Mouse (Mus musculus): ENCODE measurements around the gene 1700016K19Rik. TPM values are rescaled to one million over a fixed set of nuclear protein-coding genes. Genes with fewer than 3 reads are reported as not detected.

1700016K19Rik gene
- polyA plus RNA-seq, 1 experiment from 2014 or later: 0.93 TPM

DNA sequence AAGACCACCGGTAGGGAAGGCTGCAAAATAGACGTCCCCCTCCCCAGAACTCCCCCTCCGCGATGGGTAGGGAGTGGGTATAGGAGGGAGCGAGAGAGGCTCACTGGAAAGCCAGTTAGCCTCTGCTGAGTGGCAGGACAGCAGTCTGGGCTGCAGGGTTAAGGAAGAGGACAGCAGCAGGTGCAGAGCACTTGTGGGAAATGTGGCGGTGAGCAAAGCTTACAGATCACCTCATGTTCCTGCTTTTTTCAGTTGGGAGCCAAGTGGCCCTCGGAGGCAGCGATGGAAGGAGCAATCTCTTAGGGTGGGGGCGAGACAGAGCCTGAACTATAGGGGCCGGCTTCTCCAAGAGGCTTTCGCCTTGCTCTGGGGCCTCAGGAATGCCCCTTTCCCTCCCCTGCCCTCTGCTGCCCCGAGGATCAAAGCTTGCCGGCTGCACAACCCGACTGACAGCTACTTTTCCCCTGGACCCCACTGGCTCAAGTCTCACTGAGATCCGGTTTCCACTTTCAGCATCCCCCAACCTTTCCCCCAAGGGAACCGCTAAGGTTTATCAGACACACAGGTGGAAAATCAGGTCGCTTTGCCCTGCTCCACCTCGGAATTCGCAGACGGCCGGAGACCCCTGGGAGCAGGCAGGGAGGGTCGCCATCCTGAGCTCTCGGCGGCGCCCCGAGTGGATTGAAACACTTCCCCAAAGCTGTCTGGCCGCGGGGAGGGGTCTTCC lies 33.9 kb upstream of the 1700016K19Rik start:
- ATAC-seq (replicated peaks; ENCODE audit: extremely low read depth, insufficient read depth, low FRiP score): no peak
- Histone ChIP-seq H3K27ac (ENCODE audit: low read length) (peak overlapping the region; percentile 0; the same call in 1 of the 2 replicates), H3K9ac (ENCODE audit: low read length) (peak overlapping the region; percentile 86), H3K9me3 (replicated peaks; ENCODE audit: control insufficient read depth, low read length) (no peaks in the 10 kb centered on the region), H3K27me3 (ENCODE audit: control insufficient read depth, insufficient read depth, low read length) (peaks cover 24% of the 10 kb centered on the region), H3K36me3 (ENCODE audit: control insufficient read depth, insufficient read depth) (no peaks in the 10 kb centered on the region), H3K4me3 (ENCODE audit: low read length) (peak overlapping the region; percentile 82), H3K4me2 (ENCODE audit: low read depth, low read length) (peak overlapping the region; percentile 98), H3K4me1 (ENCODE audit: control insufficient read depth, insufficient read depth, low read length) (peaks cover 8% of the 10 kb centered on the region)
- WGBS: 17% methylated on average over 28 of the region's 28 CpGs

DNA sequence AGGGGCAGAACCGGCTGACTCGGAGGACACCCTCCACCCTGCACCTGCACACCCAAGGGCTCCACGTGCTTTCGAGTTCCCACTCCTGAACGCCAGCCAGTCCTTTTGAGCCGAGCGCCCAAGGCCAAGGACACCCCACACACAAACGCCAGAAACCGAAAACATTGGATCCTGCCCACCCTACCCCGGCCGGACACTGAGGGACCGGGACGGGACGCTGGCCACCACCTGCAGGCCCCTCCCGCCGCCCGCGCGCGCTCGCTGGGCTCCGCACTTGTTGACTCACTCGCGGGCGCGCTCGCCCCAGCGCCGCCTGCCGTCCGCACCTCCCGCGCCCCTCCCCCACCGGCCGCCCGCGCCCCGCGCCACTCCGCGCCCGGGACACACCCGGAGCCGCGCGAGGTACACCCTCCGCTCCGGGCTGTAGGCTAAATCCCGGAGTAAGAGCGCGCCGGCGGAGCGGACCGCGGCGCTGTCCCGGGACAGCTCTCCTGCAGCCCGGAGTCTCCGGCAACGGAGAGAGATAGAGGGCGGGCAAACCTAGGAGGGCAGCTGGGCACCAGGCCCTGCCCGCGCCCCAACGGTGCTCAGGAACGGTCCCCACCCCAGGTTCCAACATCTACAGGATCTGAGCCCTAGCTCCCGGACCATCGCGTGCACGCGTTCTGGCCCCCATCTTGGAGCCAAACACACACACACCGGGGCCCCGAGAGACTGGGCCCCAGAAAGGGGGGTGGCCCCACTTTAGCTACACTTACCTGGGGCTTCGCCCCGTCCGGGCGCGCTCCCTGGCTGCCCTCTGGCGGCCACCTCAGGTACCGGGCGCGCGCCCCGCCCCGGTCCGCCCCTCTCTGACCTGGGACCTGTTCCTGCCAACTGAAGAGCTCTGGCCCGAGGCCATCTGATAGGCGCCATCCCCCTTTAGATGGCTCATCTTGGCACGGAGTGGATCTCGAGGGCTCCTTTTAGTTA lies 33.0 kb upstream of the 1700016K19Rik start:
- peak overlapping the region; percentile 82 for H3K4me3 ChIP-seq (ENCODE audit: low read length)
- ATAC-seq (replicated peaks; ENCODE audit: extremely low read depth, insufficient read depth, low FRiP score): peak; percentile 84
- H3K9ac ChIP-seq (ENCODE audit: low read length): peak overlapping the region; percentile 86
- peak overlapping the region; percentile 55 for H3K27ac ChIP-seq (ENCODE audit: low read length)
- H3K27me3 ChIP-seq (ENCODE audit: control insufficient read depth, insufficient read depth, low read length): peaks cover 24% of the 10 kb centered on the region
- WGBS: under 1% methylated on average over 87 of the region's 90 CpGs
- peak overlapping the region; percentile 98 for H3K4me2 ChIP-seq (ENCODE audit: low read depth, low read length)
- H3K9me3 ChIP-seq (replicated peaks; ENCODE audit: control insufficient read depth, low read length): no peaks in the 10 kb centered on the region
- peaks cover 8% of the 10 kb centered on the region for H3K4me1 ChIP-seq (ENCODE audit: control insufficient read depth, insufficient read depth, low read length)
- no peaks in the 10 kb centered on the region for H3K36me3 ChIP-seq (ENCODE audit: control insufficient read depth, insufficient read depth)

DNA sequence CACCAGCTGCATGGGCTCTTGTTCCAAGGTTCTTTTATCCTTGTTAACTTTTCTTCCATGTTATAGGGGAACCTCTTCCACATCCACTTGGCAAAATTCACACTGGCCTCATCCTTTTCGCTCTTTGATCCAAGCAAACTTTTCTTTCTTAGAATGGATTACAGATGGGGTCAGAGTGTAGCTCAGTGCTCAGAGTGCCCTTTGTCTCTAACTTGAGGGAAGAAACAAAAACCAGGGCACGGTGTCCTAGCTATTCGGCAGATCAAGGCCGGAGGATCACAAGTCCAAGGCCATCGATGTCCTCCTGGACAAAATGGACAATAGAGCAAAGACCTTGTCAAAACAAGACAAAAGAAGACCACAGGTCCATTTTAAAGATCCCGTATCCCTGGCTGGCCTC lies 31.0 kb upstream of the 1700016K19Rik start:
- no peak for ATAC-seq (replicated peaks; ENCODE audit: extremely low read depth, insufficient read depth, low FRiP score)
- Histone ChIP-seq H3K4me1 (ENCODE audit: control insufficient read depth, insufficient read depth, low read length) (peaks cover 10% of the 10 kb centered on the region), H3K27me3 (ENCODE audit: control insufficient read depth, insufficient read depth, low read length) (peaks cover 24% of the 10 kb centered on the region), H3K9ac (ENCODE audit: low read length) (no peak overlapping the region), H3K4me2 (ENCODE audit: low read depth, low read length) (no peak overlapping the region), H3K9me3 (replicated peaks; ENCODE audit: control insufficient read depth, low read length) (no peaks in the 10 kb centered on the region), H3K36me3 (ENCODE audit: control insufficient read depth, insufficient read depth) (no peaks in the 10 kb centered on the region), H3K4me3 (ENCODE audit: low read length) (no peak overlapping the region), H3K27ac (ENCODE audit: low read length) (no peak overlapping the region)
- 89% methylated on average over 6 of the region's 6 CpGs for WGBS

DNA sequence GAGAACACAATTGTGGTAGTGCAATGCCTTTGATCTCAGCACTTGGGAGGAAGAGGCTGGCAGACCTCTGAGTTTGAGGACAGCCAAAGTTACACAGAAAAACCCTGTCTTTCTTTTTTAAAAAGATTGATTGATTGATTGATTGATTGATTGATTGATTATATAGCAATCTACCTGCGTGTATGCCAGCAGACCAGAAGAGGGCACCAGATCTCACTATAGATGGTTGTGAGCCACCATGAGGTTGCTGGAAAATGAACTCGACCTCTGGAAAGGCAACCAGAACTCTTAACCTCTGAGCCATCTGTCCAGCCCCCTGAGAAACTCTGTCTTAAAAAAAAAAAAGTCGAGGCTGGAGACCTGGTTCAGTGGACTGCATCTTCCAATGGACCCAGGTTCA lies 29.1 kb upstream of the 1700016K19Rik start:
- no peaks in the 10 kb centered on the region for H3K36me3 ChIP-seq (ENCODE audit: control insufficient read depth, insufficient read depth)
- peaks cover 20% of the 10 kb centered on the region for H3K27me3 ChIP-seq (ENCODE audit: control insufficient read depth, insufficient read depth, low read length)
- peaks cover 9% of the 10 kb centered on the region for H3K4me1 ChIP-seq (ENCODE audit: control insufficient read depth, insufficient read depth, low read length)
- H3K9me3 ChIP-seq (replicated peaks; ENCODE audit: control insufficient read depth, low read length): peaks cover 4% of the 10 kb centered on the region
- H3K4me3 ChIP-seq (ENCODE audit: low read length): no peak overlapping the region
- 35% methylated on average over 3 of the region's 3 CpGs for WGBS
- H3K9ac ChIP-seq (ENCODE audit: low read length): no peak overlapping the region
- no peak overlapping the region for H3K4me2 ChIP-seq (ENCODE audit: low read depth, low read length)
- H3K27ac ChIP-seq (ENCODE audit: low read length): no peak overlapping the region
- no peak for ATAC-seq (replicated peaks; ENCODE audit: extremely low read depth, insufficient read depth, low FRiP score)

DNA sequence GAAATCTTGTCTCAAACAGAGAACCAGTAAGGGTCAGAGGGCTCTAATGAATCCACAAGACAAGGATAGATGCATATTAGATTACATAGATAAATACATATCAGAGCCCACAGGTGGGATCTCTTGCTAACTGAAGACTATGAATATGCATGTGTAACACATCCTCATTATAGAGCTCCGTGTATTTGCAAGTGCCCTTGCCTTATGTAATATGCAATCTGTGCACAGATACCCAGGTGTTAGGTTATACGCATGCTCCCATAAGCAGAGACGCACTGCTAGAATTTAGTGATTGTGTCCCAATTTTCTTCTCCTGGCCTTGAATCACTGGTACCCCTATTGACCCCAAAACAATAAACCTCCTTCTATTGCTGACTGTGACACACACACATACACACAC lies 27.5 kb upstream of the 1700016K19Rik start:
- Histone ChIP-seq H3K36me3 (ENCODE audit: control insufficient read depth, insufficient read depth) (no peaks in the 10 kb centered on the region), H3K9ac (ENCODE audit: low read length) (no peak overlapping the region), H3K4me1 (ENCODE audit: control insufficient read depth, insufficient read depth, low read length) (peaks cover 2% of the 10 kb centered on the region; the same call in 1 of the 2 replicates), H3K9me3 (replicated peaks; ENCODE audit: control insufficient read depth, low read length) (peaks cover 4% of the 10 kb centered on the region), H3K4me3 (ENCODE audit: low read length) (no peak overlapping the region), H3K4me2 (ENCODE audit: low read depth, low read length) (no peak overlapping the region), H3K27me3 (ENCODE audit: control insufficient read depth, insufficient read depth, low read length) (peaks cover 16% of the 10 kb centered on the region), H3K27ac (ENCODE audit: low read length) (no peak overlapping the region)
- 86% methylated on average over 3 of the region's 3 CpGs for WGBS
- no peak for ATAC-seq (replicated peaks; ENCODE audit: extremely low read depth, insufficient read depth, low FRiP score)

DNA sequence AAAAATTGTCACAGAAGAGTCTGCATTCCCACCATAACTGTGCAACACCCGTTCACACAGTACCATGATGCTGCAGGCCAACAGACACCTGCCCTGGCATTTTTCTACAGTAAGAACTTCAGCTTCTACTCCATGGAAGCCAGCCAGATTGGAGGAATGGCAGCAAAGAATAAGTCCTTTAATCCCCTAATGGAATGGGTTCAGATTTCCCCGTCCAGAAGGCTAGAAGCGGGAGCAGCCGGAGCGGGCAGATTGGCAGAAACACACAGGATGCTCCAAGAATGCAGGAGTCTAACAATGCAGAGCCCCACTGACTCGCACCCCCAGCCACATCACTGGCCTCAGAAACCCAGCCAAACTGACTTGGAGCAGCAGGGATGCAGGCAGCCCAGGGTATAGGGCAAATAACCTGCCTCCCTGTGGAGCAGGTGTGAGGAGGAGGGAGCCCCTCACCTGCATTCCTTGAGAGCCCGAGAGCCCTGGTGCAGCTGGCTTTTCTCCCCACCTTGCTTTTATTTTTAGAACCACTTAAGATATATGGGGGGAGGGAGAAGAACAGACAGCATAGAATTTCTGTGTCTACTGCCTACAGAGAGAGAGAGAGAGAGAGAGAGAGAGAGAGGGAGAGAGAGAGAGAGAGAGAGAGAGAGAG lies 26.7 kb upstream of the 1700016K19Rik start:
- no peak overlapping the region for H3K4me3 ChIP-seq (ENCODE audit: low read length)
- H3K9me3 ChIP-seq (replicated peaks; ENCODE audit: control insufficient read depth, low read length): peaks cover 4% of the 10 kb centered on the region
- no peak overlapping the region for H3K9ac ChIP-seq (ENCODE audit: low read length)
- no peaks in the 10 kb centered on the region for H3K36me3 ChIP-seq (ENCODE audit: control insufficient read depth, insufficient read depth)
- no peak for ATAC-seq (replicated peaks; ENCODE audit: extremely low read depth, insufficient read depth, low FRiP score)
- peaks cover 12% of the 10 kb centered on the region for H3K27me3 ChIP-seq (ENCODE audit: control insufficient read depth, insufficient read depth, low read length)
- 21% methylated on average over 7 of the region's 7 CpGs for WGBS
- peaks cover 2% of the 10 kb centered on the region; the same call in 1 of the 2 replicates for H3K4me1 ChIP-seq (ENCODE audit: control insufficient read depth, insufficient read depth, low read length)
- H3K27ac ChIP-seq (ENCODE audit: low read length): no peak overlapping the region
- no peak overlapping the region for H3K4me2 ChIP-seq (ENCODE audit: low read depth, low read length)

DNA sequence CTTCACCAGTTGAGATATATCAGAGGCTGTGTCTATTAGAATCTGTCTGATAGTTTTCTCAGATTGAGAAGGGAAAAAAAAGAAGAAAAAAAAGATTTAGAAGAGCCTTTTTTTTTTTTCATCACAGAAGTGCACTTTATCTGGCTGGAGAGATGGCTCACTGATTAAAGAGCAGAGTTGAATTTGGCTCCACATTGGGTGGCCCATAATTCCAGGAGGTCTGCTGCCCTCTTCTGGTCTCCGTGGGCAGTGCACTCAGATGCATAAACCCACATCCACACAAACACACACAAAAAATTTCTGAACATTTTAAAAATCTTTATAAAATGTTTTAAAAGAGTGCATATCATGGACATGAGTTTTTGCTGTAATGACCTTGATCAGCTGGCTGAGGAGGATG lies 25.7 kb upstream of the 1700016K19Rik start:
- no peak for ATAC-seq (replicated peaks; ENCODE audit: extremely low read depth, insufficient read depth, low FRiP score)
- no peak overlapping the region for H3K4me2 ChIP-seq (ENCODE audit: low read depth, low read length)
- peaks cover 3% of the 10 kb centered on the region for H3K27me3 ChIP-seq (ENCODE audit: control insufficient read depth, insufficient read depth, low read length)
- H3K36me3 ChIP-seq (ENCODE audit: control insufficient read depth, insufficient read depth): no peaks in the 10 kb centered on the region
- H3K4me3 ChIP-seq (ENCODE audit: low read length): no peak overlapping the region
- WGBS: 92% methylated on average over 1 of the region's 1 CpGs
- H3K4me1 ChIP-seq (ENCODE audit: control insufficient read depth, insufficient read depth, low read length): peaks cover 2% of the 10 kb centered on the region; the same call in 1 of the 2 replicates
- peaks cover 4% of the 10 kb centered on the region for H3K9me3 ChIP-seq (replicated peaks; ENCODE audit: control insufficient read depth, low read length)
- H3K27ac ChIP-seq (ENCODE audit: low read length): no peak overlapping the region
- no peak overlapping the region for H3K9ac ChIP-seq (ENCODE audit: low read length)

DNA sequence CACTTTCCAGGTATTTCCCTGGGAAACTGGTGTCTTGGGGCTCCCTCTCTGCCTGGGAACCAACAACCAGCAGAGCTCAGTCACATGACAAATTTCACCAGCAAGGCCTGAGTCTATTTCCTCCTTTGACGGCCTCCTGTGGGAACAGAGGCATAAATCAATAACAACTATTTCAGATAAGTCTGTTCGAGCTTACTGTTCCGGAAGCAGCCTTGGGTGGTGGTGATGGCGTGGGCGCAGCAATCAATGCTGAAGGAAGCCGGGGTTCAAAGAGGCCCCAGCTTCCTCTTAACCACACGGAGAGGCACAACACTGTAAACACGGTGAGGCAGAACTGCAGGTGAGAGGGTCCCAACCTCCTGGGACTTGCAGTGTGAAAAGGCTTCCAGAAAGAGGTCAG lies 23.0 kb upstream of the 1700016K19Rik start:
- H3K4me2 ChIP-seq (ENCODE audit: low read depth, low read length): no peak overlapping the region
- H3K36me3 ChIP-seq (ENCODE audit: control insufficient read depth, insufficient read depth): no peaks in the 10 kb centered on the region
- H3K9me3 ChIP-seq (replicated peaks; ENCODE audit: control insufficient read depth, low read length): peaks cover 4% of the 10 kb centered on the region
- H3K27ac ChIP-seq (ENCODE audit: low read length): no peak overlapping the region
- WGBS: 57% methylated on average over 8 of the region's 8 CpGs
- peaks cover 2% of the 10 kb centered on the region; the same call in 1 of the 2 replicates for H3K27me3 ChIP-seq (ENCODE audit: control insufficient read depth, insufficient read depth, low read length)
- peak; percentile 41; the same call in 1 of the 2 replicates for ATAC-seq (replicated peaks; ENCODE audit: extremely low read depth, insufficient read depth, low FRiP score)
- H3K4me3 ChIP-seq (ENCODE audit: low read length): no peak overlapping the region
- H3K9ac ChIP-seq (ENCODE audit: low read length): no peak overlapping the region
- peaks cover 2% of the 10 kb centered on the region; the same call in 1 of the 2 replicates for H3K4me1 ChIP-seq (ENCODE audit: control insufficient read depth, insufficient read depth, low read length)
